Mouse (Mus musculus): Measurements from ENCODE around the gene Agmat. TPM values are rescaled to one million over a fixed set of nuclear protein-coding genes. Genes with fewer than 3 reads are reported as not detected.

Gene Agmat
- polyA plus RNA-seq, 1 experiment from 2014 or later, result 0.11 TPM

GRCm38 (mm10) chr4:141789564-141790218 lies 43.2 kb downstream of the Agmat start:
- ATAC-seq (ENCODE audit: insufficient number of reproducible peaks, low FRiP score, low TSS enrichment, low read depth) (no peak), DNase-seq (ENCODE audit: low spot score) (no peak)
- H3K4me3 ChIP-seq (ENCODE audit: low read depth, low read length), result peak overlapping the region; percentile 98
- H3K4me1 ChIP-seq (ENCODE audit: control insufficient read depth, insufficient read depth, low read length), result peaks cover 2% of the 10 kb centered on the region; the same call in 1 of the 2 replicates
- WGBS, result 59% methylated on average over 3 of the region's 3 CpGs
- peak overlapping the region; percentile 87 for H3K4me2 ChIP-seq (ENCODE audit: low read depth, severe bottlenecking)
- no peaks in the 10 kb centered on the region for H3K9me3 ChIP-seq (ENCODE audit: control insufficient read depth, low read length)
- H3K27me3 ChIP-seq (ENCODE audit: control insufficient read depth, insufficient read depth, low read length), result no peaks in the 10 kb centered on the region
- H3K9ac ChIP-seq (ENCODE audit: low read length), result peak overlapping the region; percentile 89
- H3K27ac ChIP-seq (replicated peaks; ENCODE audit: low read depth, low read length), result peak overlapping the region; percentile 52; the same call in 1 of the 2 replicates
- H3K36me3 ChIP-seq (ENCODE audit: control insufficient read depth, insufficient read depth, low read length), result no peaks in the 10 kb centered on the region

DNA sequence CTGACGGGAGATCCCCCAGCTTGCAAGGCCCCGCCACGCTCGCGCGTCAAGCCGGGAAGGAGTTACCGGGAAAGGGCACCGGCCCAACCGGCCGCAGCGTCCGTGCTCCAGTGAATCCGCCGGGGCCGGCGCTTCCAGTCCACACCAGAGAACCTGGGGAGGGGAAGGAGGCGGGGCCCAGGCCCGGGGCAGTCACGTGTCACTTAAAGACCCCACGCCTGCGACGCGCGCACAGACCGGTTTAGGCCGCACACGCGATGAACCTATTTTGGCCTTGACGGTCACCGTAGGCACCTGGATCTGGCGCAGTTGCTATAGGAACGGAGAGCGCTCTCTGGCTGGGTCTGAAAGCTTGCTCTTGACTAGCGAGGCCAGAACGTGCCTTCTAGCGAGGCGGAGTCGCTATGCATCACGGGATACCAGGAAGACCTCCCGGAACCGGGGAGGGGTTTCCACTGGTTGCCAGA lies 44.1 kb downstream of the Agmat start, which contains the start of gene Dnajc16:
Gene Dnajc16, minus strand, starts transcription at position 408 of the 467 bp plus-strand sequence.
- no peaks in the 10 kb centered on the region for H3K36me3 ChIP-seq (ENCODE audit: control insufficient read depth, insufficient read depth, low read length)

GRCm38 (mm10) chr4:141791486-141791885 lies 45.0 kb downstream of the Agmat start:
- no peak overlapping the region for H3K27ac ChIP-seq (replicated peaks; ENCODE audit: low read depth, low read length)
- DNase-seq (ENCODE audit: low spot score) (no peak), ATAC-seq (ENCODE audit: insufficient number of reproducible peaks, low FRiP score, low TSS enrichment, low read depth) (no peak)
- no peaks in the 10 kb centered on the region; the same call in 1 of the 2 replicates for H3K36me3 ChIP-seq (ENCODE audit: control insufficient read depth, insufficient read depth, low read length)
- no peak overlapping the region for H3K4me3 ChIP-seq (ENCODE audit: low read depth, low read length)
- peaks cover 2% of the 10 kb centered on the region; the same call in 1 of the 2 replicates for H3K4me1 ChIP-seq (ENCODE audit: control insufficient read depth, insufficient read depth, low read length)
- H3K9me3 ChIP-seq (ENCODE audit: control insufficient read depth, low read length), result no peaks in the 10 kb centered on the region
- no peaks in the 10 kb centered on the region for H3K27me3 ChIP-seq (ENCODE audit: control insufficient read depth, insufficient read depth, low read length)
- WGBS, result 90% methylated on average over 7 of the region's 7 CpGs
- H3K9ac ChIP-seq (ENCODE audit: low read length), result no peak overlapping the region
- no peak overlapping the region for H3K4me2 ChIP-seq (ENCODE audit: low read depth, severe bottlenecking)

More for the DNA sequence above, 44.1 kb downstream of the Agmat start, which contains the start of gene Dnajc16:
- under 1% methylated on average over 37 of the region's 42 CpGs for WGBS
- Histone ChIP-seq H3K9ac (ENCODE audit: low read length) (peak within 1 kb of the TSS; percentile 89), H3K9me3 (ENCODE audit: control insufficient read depth, low read length) (no peaks in the 10 kb centered on the region), H3K4me3 (ENCODE audit: low read depth, low read length) (peak within 1 kb of the TSS; percentile 98), H3K27me3 (ENCODE audit: control insufficient read depth, insufficient read depth, low read length) (no peaks in the 10 kb centered on the region), H3K27ac (replicated peaks; ENCODE audit: low read depth, low read length) (peak within 1 kb of the TSS; percentile 52; the same call in 1 of the 2 replicates), H3K4me1 (ENCODE audit: control insufficient read depth, insufficient read depth, low read length) (peaks cover 2% of the 10 kb centered on the region; the same call in 1 of the 2 replicates), H3K4me2 (ENCODE audit: low read depth, severe bottlenecking) (peak within 1 kb of the TSS; percentile 87)
- ATAC-seq (ENCODE audit: insufficient number of reproducible peaks, low FRiP score, low TSS enrichment, low read depth) (peak; percentile 90), DNase-seq (ENCODE audit: low spot score) (peak; percentile 98)

DNA sequence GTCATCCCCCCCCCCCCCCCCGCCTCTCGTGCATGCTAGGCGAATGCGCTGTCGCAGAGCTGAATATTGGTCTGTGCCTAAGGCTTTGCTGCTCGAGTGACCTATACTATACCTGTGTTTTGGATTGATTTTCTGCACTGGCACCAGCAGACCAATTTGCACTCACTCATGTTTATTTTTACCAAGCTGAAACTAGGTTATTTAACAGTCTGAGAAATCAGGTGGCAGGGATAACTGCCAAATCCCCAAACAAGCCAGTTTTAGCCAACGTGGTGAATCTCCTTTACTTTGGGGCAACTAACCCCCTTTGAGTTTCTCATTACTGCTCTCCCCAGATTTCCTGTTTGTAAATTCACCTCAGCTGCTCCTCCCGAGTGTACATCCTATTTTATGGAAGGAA lies 45.5 kb downstream of the Agmat start:
- H3K4me3 ChIP-seq (ENCODE audit: low read depth, low read length), result no peak overlapping the region
- H3K27ac ChIP-seq (replicated peaks; ENCODE audit: low read depth, low read length), result no peak overlapping the region
- H3K27me3 ChIP-seq (ENCODE audit: control insufficient read depth, insufficient read depth, low read length), result no peaks in the 10 kb centered on the region
- no peaks in the 10 kb centered on the region; the same call in 1 of the 2 replicates for H3K36me3 ChIP-seq (ENCODE audit: control insufficient read depth, insufficient read depth, low read length)
- H3K9me3 ChIP-seq (ENCODE audit: control insufficient read depth, low read length), result no peaks in the 10 kb centered on the region
- 88% methylated on average over 8 of the region's 8 CpGs for WGBS
- no peak for ATAC-seq (ENCODE audit: insufficient number of reproducible peaks, low FRiP score, low TSS enrichment, low read depth)
- no peak overlapping the region for H3K9ac ChIP-seq (ENCODE audit: low read length)
- H3K4me1 ChIP-seq (ENCODE audit: control insufficient read depth, insufficient read depth, low read length), result peaks cover 2% of the 10 kb centered on the region; the same call in 1 of the 2 replicates
- H3K4me2 ChIP-seq (ENCODE audit: low read depth, severe bottlenecking), result no peak overlapping the region
- no peak for DNase-seq (ENCODE audit: low spot score)

DNA sequence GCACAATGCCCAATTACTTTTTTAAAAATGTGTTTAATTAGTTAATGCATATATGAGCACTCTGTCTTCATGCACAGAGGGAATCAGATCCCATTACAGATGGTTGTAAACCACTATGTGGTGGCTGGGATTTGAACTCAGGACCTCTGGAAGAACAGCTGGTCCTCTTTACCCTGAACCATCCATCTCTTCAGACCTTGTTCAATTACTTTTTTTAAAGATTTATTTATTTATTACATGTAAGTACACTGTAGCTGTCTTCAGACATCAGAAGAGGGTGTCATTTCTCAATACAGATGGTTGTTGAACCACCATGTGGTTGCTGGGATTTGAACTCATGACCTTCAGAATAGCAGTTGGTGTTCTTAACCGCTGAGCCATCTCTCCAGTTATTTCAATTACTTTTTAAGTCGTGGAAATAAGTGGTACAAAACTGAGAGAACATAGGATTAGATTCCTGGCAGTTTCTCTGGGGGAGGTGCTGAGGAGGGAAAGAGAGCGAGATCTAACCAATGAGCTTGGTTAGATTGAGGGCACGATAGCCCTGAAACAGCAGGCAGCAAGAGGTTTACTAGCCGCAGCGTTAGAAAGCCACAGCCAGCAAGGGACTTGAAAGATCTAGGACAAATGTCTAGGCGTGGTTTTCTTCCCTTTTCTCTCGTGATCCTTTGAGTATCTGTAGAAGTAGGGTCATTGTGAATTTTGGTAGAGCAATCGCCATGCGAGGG lies 46.2 kb downstream of the Agmat start:
- Histone ChIP-seq H3K4me2 (ENCODE audit: low read depth, severe bottlenecking) (peak overlapping the region; percentile 55; the same call in 1 of the 2 replicates), H3K9ac (ENCODE audit: low read length) (no peak overlapping the region; the same call in 1 of the 2 replicates), H3K27ac (replicated peaks; ENCODE audit: low read depth, low read length) (peak overlapping the region; percentile 66), H3K36me3 (ENCODE audit: control insufficient read depth, insufficient read depth, low read length) (no peaks in the 10 kb centered on the region; the same call in 1 of the 2 replicates), H3K4me3 (ENCODE audit: low read depth, low read length) (peak overlapping the region; percentile 60), H3K27me3 (ENCODE audit: control insufficient read depth, insufficient read depth, low read length) (no peaks in the 10 kb centered on the region), H3K4me1 (ENCODE audit: control insufficient read depth, insufficient read depth, low read length) (peaks cover 2% of the 10 kb centered on the region; the same call in 1 of the 2 replicates), H3K9me3 (ENCODE audit: control insufficient read depth, low read length) (no peaks in the 10 kb centered on the region)
- DNase-seq (ENCODE audit: low spot score) (no peak), ATAC-seq (ENCODE audit: insufficient number of reproducible peaks, low FRiP score, low TSS enrichment, low read depth) (no peak)
- 11% methylated on average over 10 of the region's 10 CpGs for WGBS

GRCm38 (mm10) chr4:141793282-141794151 lies 47.0 kb downstream of the Agmat start, which contains the start of gene Casp9:
TSS of gene Casp9 (plus strand) at chr4:141793612.
- Histone ChIP-seq H3K36me3 (ENCODE audit: control insufficient read depth, insufficient read depth, low read length) (no peaks in the 10 kb centered on the region; the same call in 1 of the 2 replicates), H3K27me3 (ENCODE audit: control insufficient read depth, insufficient read depth, low read length) (no peaks in the 10 kb centered on the region), H3K4me1 (ENCODE audit: control insufficient read depth, insufficient read depth, low read length) (peaks cover 2% of the 10 kb centered on the region; the same call in 1 of the 2 replicates), H3K9ac (ENCODE audit: low read length) (peak within 1 kb of the TSS; percentile 74), H3K27ac (replicated peaks; ENCODE audit: low read depth, low read length) (peak within 1 kb of the TSS; percentile 70), H3K4me3 (ENCODE audit: low read depth, low read length) (peak within 1 kb of the TSS; percentile 60), H3K9me3 (ENCODE audit: control insufficient read depth, low read length) (no peaks in the 10 kb centered on the region), H3K4me2 (ENCODE audit: low read depth, severe bottlenecking) (peak within 1 kb of the TSS; percentile 55)
- DNase-seq (ENCODE audit: low spot score), result peak; percentile 99
- under 1% methylated on average over 76 of the region's 80 CpGs for WGBS
- ATAC-seq (ENCODE audit: insufficient number of reproducible peaks, low FRiP score, low TSS enrichment, low read depth), result peak; percentile 86

- 14% methylated on average over 5 of the region's 5 CpGs for WGBS
- Histone ChIP-seq H3K27ac (replicated peaks; ENCODE audit: low read depth, low read length) (peak overlapping the region; percentile 70; the same call in 1 of the 2 replicates), H3K9ac (ENCODE audit: low read length) (peak overlapping the region; percentile 74), H3K9me3 (ENCODE audit: control insufficient read depth, low read length) (no peaks in the 10 kb centered on the region), H3K27me3 (ENCODE audit: control insufficient read depth, insufficient read depth, low read length) (no peaks in the 10 kb centered on the region), H3K4me2 (ENCODE audit: low read depth, severe bottlenecking) (peak overlapping the region; percentile 55), H3K4me3 (ENCODE audit: low read depth, low read length) (peak overlapping the region; percentile 60), H3K36me3 (ENCODE audit: control insufficient read depth, insufficient read depth, low read length) (no peaks in the 10 kb centered on the region; the same call in 1 of the 2 replicates), H3K4me1 (ENCODE audit: control insufficient read depth, insufficient read depth, low read length) (peaks cover 2% of the 10 kb centered on the region; the same call in 1 of the 2 replicates)
- DNase-seq (ENCODE audit: low spot score), result no peak
- no peak for ATAC-seq (ENCODE audit: insufficient number of reproducible peaks, low FRiP score, low TSS enrichment, low read depth)
Measured at GRCm38 (mm10) chr4:141794152-141794535, 47.7 kb downstream of the Agmat start.
